Mouse (Mus musculus): ENCODE measurements around the gene Mef2b. TPM values are rescaled to one million over a fixed set of nuclear protein-coding genes. Genes with fewer than 3 reads are reported as not detected.

The Mef2b gene
- under 1 TPM; 0.25 to 0.49 TPM for total RNA-seq (2021)

DNA sequence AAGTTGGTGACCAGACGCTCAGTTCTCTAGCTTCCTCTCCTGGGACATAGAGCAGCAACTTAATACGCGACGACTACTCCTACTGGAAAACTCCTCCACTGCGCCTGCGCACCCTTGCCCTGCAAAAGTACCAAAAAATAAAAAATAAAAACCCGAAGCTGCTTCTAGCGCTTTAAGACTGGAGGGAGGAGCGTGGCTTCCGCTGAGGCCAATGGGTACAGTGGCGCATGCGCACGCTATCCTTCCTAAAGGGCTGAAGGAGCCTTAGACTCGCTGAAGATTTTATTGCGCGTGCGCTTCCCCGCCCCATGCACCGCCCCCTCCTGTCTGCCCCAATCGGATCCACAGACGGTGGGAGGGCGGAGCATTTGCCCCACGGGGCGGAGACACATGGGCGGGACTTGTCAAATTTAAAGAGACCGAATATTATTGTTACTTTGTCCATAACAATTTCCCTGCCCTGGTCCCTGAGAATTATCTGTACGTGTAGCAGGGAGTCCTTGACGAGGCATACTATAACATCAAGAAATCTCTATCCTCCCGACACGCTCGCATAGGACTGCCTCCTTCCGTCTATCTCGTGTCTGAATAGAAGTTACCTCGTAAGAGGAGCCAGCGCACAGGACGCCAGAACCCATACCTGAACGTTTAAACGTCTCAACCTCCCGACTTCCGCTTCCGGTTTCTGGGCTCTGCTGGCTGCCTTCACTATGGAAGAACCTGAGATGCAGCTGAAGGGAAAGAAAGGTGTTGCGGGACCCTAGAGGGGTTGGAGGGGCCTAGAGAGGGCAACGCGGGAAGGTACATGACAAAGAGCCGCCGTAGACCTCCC lies at the start of gene Mef2b, which contains the start of the genes Rfxank and Borcs8:
Mef2b (plus strand) TSS at position 686 of the 832 bp plus-strand sequence.
Rfxank (minus strand) TSS at position 129 of the 832 bp plus-strand sequence.
Borcs8 (plus strand) TSS at position 474 of the 832 bp plus-strand sequence.
- DNase-seq, result peak; percentile 97 to 98
- intact Hi-C loops (cut with DNase I), result no loop called here

DNA sequence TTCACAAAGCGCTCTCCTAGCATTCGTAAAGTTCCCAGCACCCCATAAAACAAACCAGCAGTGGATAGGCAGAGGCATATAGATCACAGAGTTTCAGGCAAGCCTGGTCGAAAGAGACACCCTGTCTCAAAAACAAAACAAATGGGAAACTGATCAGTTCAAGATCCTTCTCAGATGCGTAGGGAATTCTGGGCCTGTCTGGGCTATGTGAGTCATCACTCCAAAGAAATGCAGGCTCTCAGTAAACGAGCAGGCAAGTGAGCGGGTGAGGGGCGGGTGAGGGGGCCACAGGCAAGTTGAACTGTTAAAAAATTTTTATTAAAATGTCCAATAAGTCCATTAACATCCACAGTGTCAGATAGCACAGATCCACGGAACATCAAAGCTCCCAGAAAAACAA lies 46.7 kb upstream of the Mef2b start:
- no peak for DNase-seq
- intact Hi-C loops (cut with DNase I), result no loop called here

DNA sequence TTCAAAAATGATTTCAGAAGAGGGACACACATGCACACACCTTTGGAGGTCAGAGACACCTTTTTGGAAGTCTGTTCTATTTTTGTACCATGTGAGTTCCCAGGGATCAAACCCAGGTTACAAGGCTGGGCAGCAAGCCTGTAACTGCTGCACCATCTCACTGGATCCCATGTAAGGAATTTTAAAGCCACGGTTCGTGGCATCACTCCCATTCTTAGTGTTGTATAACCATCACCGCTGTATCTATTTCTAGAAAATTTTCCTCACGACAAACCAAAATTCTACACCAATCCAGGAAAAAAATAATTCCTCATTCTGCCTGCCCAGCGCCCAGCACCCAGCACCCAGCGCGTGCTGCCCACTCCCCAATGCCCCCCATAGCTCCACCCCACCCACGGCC lies 40.2 kb upstream of the Mef2b start:
- intact Hi-C loops (cut with DNase I), result no loop called here
- DNase-seq, result no peak

DNA sequence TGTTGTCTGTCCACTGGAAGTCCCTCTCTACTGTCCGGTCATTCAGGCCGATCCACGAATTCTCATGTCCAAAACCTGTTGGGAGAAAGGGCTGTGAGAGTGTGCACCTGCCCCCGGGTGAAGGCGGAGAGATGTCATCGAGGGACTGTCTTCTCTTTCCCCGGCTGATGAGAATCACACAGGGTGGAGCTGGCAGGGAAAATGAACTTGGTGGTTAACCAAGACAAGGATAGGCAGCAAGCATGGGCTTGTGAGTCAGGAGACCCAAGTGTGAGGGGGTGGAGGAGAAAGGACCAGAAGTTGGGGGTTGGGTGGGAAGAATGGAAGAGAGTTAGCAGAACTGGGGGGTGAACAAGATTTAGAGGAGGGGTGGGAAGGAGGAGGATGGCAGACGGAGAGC lies 39.3 kb upstream of the Mef2b start:
- DNase-seq, result no peak
- intact Hi-C loops (cut with DNase I), result no loop called here

DNA sequence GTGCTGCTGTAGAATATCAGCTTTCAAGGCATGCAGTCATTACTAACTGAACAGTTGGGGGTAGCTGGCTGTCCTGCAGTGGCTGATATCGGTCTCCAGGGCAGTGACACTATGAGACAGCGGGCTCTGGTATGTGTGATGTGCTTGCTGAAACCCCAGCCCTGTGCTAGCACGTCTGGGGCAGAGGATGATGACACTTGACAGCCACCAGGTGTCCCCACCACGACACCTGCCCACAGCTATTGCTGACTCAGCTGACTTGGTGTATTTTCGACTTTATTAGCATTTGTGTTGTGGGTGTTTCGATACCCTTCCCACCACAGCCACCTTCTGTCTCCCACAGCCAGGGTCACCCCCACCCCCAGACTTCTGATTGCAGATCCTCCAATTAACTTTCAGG lies 35.0 kb upstream of the Mef2b start:
- intact Hi-C loops (cut with DNase I), result loop anchor here (1.0 to 2.0 kb wide), 2 partner anchors 62 to 118 kb away; no protein-coding TSS in a partner anchor
- peak; percentile 34 to 36 for DNase-seq

DNA sequence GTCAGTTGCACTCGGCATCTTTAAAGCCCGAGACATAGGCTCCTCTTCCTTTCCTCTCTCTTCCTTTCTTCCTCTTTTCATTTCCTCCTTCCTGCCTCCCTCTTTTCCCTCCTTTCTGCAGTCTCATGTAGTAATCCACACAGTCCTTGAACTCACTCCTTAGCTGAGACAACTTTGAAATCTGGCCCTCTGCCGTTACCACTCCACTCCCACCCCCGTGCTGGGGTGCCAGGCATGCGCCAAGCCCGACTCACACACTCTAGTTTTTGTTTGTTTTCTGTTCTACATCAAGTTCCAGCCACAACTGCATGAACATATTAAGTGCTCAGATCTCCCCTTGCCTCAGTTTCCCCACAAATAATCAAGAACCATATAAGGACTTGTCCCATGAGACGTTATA lies 34.6 kb upstream of the Mef2b start:
- no peak for DNase-seq
- intact Hi-C loops (cut with DNase I), result loop anchor here (1.0 to 2.0 kb wide), 2 partner anchors 61 to 118 kb away; no protein-coding TSS in a partner anchor

DNA sequence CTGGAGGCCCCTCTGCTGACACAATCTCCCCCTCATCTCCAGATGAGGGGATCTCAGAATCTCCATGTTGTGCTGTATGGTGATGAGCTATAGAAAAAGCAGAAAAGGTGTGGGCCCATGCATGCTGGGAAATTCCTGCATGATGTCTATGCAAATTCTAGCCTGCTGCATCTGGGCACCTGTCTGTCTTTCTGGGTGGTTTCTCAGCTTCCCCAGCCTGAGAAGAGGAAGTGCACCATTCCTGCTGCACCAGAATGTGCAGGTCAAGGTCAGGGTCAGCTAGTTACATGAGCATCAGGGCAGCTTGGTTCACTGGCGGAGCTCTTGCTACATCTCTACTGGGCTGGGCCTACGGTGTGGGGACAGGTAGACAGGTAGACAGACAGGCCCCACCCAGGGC lies 29.1 kb upstream of the Mef2b start:
- intact Hi-C loops (cut with DNase I), result no loop called here

DNA sequence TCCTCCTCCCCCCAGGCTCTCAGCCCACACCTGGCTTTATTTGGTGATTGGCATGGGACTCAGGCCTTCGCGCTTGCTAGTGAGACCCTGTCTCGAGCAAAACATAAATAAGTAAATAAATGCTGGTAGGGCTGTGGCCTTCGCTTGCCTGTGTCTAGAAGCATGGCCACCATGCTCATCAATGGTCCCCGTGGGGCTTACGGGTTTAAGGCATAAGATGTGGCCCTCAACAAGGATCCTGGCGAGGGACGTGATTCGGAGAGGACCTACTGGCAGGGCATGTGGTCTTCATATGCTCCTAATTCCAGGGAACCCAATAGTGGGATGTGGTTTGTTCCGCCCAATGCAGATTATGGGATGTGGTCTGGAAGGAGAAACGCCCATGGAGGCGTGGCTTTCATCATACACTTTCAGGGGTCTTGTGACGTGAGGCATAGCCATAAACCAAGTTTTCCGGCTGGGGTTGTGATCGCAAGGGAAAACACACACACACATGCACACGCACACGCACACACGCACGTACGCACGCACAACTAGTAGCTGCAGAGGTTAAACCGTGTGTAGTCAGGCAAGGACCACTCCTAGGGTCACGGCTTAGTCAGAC lies 28.2 kb upstream of the Mef2b start:
- DNase-seq, result no peak
- intact Hi-C loops (cut with DNase I), result no loop called here

More for the DNA sequence above, 29.1 kb upstream of the Mef2b start:
- no peak for DNase-seq

DNA sequence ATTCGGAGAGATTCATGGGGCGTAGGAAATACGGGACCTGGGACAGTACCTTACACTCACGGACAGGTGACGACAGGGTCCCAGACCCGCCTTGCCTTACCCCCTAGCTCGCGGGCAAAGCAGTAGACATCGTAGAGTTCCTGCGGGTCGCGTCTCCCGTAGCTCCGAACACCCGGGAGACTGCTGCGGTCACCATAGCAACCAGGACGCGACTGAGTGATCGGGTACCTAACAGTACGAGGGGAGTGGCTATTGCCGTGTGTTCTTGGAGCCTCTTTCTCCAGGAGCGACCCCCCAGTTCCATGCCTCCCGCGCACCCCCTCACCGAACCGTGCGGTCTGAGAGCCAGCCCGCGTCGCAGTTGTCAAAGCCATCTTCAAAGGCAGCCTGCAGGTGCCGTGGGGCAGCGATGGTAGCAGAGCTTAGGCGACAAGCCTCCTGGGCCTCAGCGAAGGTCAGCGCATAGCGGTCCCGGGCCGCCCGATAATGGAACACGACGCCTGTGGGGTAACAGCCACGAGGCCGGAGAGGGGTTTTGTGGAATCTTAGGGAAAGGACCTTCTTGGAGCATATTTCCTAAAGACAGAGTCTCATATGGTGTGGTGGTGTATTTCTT lies 27.0 kb upstream of the Mef2b start:
- DNase-seq, result no peak
- intact Hi-C loops (cut with DNase I), result no loop called here

DNA sequence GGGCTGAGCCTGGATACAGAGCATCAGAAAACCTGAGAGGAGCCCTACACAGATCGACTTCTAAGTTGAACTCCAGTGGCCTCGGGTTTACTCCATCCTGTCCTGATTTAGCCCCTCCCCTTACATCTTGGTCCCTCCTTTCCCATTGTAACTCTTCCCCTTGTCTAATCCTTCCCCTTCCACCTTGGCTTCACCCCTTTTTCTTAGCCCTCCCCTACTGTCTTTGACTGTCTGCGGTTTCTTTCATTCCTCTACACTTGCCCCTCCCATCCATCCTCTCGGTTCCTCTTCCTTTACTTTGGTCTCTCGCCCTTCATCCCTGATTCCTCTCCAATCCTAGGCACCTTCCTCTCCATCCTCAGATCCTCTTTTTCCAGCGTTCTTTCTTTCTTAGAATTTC lies 25.0 kb upstream of the Mef2b start:
- DNase-seq, result no peak
- intact Hi-C loops (cut with DNase I), result no loop called here

DNA sequence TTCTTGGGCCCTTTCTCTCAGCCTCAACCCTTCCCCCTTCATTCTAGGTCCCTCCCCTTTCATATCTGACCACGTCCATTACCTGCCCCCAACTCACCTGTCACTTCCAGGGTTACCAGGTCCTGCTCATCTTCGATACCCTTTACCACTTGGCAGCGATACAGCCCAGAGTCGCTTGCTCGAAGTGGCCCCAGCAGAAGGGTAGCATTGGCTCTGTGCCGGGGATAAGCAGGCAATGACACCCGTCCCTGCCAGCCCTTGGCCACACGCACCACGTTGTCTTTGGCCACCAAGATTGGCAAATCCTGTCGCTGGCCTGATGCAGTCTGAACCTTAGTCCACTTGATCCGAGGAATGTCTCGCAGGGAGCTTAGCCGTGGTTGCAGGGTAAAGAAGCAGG lies 24.6 kb upstream of the Mef2b start:
- intact Hi-C loops (cut with DNase I), result no loop called here
- no peak for DNase-seq

DNA sequence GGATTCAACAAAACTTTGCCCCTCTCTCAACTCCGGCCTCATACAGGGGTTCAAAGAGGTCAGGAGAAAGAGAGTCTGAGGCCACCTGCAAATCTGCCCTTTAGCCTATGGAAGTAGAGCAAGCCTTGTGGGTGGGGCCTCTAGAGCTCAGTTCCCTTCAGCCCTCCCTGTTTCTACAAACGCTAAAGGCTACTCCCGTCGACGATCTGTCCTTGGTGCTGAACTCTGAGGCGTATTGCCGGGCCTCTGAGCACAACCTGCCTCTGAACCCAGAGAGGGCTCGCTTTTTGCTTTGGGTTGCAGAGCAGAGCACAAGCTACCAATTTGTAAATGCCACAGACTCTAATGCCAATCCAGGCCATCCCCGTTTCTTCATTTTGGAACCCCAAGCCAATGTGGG lies 21.9 kb upstream of the Mef2b start:
- no peak for DNase-seq
- intact Hi-C loops (cut with DNase I), result no loop called here

DNA sequence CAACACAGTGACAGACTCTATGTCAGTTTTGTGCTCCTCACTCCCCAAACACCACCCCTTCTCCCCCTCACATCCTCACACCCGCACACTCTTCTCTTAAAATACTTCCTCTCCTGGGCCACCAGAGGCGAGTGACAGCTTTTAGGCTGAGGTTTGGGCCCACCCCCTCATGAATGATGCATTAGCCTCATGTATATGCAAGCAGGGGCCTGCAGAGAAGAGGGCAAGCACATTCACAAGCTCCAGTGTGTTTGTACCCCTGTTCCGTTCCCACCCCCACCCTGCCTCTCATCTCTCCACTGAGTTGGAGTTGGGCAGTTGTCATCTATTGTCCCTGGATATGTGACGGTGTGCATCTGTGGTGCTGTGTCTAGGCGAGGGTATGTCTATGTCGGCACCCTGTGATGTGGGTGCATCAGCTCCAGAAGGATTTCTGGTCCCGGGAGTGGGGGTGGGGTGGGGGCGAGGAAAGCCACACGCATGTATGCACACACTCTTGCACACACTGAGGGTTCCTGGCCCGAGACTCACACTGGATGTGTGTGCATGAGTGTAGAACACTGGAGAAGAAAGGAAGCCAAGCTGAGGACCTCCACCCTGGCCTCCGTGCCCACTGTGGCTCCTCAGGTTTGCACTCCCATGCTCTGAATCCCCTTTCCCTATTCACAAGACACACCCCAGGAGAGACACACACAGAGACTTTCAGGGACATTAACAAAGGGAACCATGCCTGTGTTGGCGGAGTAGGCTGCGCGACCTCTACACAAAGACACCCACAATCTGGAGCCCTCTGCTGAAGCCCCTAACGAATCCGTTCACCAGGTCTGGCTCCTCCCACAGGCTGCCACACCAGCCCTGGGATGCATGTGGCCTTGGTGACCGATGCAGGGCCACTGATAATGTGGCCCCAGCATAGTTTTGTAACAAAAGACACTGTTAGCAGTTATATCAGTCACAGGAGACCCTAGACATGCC lies 20.5 kb upstream of the Mef2b start:
- intact Hi-C loops (cut with DNase I), result no loop called here
- DNase-seq, result no peak

DNA sequence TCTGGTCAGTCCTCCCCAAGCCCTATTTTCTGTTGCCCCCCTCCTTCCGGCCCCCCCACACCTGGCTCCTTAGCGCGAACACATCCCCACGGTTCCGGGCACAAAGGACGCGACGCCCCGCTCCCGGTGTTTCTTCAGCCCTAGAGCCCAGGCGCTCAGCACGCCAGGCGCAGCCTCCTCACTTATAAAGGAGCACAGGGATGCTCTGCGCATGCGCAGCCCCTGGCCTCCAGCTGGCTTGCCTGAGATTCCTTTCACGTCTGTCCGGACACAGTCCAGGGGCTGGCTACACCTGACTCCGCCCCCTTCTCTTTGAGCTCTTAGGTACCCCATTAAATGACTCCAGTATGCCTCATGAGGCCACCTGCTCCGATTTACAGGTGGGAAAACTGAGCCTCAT lies 18.8 kb upstream of the Mef2b start, which contains the start of gene Ncan:
Ncan (minus strand) TSS at position 207 of the 400 bp plus-strand sequence.
- DNase-seq, result peak in 1 of 2 experiments; percentile 24
- intact Hi-C loops (cut with DNase I), result loop anchor here (5.0 kb wide), 1 partner anchor 203 kb away; no protein-coding TSS in a partner anchor

DNA sequence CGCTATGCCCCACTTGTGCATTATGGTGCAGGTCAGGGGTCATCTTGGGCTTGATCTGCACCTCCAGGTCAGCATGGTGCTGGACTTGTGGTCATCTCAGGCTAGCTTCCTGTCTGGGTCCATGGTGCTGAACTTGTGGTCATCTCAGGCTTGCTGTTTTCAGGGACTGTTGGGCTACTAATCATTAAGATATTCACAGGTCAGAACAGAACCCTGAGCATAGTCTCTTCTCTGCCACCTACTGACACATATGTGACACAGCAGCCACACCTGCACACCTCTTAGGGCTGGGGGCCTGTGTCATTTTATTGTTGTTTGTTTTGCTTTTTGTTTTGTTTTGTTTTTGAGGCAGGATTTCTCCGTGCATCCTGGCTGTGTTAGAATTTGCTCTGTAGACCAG lies 16.6 kb upstream of the Mef2b start:
- no peak for DNase-seq
- intact Hi-C loops (cut with DNase I), result loop anchor here (2.0 to 5.0 kb wide), 2 partner anchors 206 to 248 kb away; no protein-coding TSS in a partner anchor

DNA sequence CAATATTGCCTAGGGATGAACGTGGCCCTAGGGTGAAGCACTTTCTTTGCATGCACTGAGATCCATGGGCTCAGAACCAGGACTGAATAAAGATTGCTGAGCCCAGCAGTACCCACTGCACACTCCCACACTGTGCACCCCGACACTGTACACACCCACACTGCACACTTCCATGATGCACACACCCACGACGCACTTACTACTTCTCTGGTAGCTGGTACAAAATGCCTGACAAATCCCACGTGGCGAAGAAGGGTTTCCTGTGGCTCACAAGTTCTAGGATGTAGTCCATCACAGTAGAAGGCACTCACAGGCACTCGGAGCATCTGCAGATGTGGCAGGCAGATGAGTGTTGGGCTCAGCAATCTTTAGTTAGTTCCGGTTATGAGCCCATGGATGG lies 14.5 kb upstream of the Mef2b start:
- intact Hi-C loops (cut with DNase I), result loop anchor here (5.0 kb wide), 1 partner anchor 208 kb away; no protein-coding TSS in a partner anchor
- no peak for DNase-seq

DNA sequence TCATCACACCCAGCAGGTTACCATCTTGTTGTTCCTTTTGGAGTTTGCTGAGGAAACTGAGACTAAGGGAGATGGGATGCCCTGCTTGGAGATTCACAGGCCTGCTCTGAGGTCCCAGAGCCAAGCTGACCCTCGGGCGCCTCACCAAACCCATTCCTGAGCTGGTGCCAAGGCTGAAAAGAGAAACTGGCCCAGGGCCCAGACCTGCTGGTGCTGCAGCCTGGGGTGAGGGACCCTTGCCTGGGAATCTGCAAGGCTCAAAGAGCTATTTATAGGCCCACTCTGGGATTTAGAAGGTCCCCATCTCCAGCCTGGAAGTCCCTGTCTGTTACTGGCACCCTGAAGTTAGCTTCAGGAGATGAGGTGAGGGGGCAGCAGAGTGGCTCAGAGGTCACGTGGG lies 11.1 kb upstream of the Mef2b start:
- intact Hi-C loops (cut with DNase I), result no loop called here

DNA sequence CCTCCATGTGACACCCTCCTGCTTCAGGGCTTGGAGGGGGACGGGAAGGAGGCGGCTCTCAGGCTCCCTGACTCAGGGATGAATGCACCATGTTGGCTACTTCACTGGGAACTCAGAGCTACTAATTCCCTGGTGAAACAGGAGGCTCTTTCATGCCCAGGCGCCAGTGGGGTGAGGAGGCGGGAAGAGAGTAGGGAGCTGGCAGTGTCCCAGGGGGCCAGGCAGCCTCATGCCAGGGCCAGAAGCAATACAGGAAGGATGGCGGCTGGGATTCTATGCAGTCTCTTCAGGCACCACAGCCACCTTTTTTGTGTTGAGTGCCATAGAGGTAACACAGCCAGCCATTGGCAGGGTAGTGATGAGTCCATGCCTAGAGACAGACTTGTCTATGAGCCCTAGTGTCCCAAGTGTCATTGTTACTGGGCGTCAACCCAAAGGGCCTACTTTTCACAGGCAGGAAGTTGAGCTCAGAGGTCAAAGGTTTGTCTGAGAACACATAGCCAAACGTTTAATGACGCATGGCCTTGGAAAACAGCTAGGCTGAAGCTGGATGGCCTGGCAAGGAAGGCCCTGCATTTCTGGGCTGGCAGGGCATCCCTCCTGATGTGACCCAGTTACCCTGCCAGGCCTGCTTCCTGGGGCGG lies 10.1 kb upstream of the Mef2b start:
- peak; percentile 37 to 40 for DNase-seq

More for the DNA sequence above, 11.1 kb upstream of the Mef2b start:
- peak; percentile 68 to 77 for DNase-seq

DNA sequence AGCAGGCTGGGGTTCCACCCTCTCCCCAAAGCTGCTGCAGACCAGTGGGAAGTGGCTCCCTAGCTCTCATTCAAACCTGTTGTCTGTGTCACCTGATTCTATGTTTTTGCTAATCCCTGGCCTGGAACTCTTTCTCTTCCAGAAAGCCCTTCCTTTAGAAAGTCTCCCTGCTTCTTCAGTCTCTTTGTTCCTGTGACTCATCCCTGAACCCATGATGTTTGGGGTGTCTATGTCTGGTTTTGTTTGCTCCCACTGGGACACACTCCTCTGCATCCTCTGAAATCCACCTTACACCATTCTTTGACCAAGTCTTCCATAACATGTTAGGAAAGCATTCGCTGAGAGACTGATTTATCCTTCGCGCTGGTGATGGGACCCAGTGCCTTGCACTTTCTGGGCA lies 9.4 kb upstream of the Mef2b start:
- intact Hi-C loops (cut with DNase I), result loop anchor here (2.0 kb wide), 1 partner anchor 43 kb away; the partner anchor contains the start of gene Tmem161a
- DNase-seq, result no peak

More for the DNA sequence above, 10.1 kb upstream of the Mef2b start:
- intact Hi-C loops (cut with DNase I), result no loop called here

All from heart, postnatal 36 days (tissue).